In genomic region chr17:9904525-9904991, GRCm38 (mm10) we compare ENCODE assay signal across 10 mouse cellular contexts.
DNase-seq lines count a peak whose midpoint lies in the region; ATAC-seq and TF ChIP-seq lines count a peak whose summit lies in the region.
"Had no signal": no experiment of that assay in that cellular context is flagged by ENCODE, and none has a peak within 500 bp of the region (broad histone marks: within the 10 kb centered on the region; RNA-seq: fewer than 3 reads in every experiment).

No protein-coding gene starts in this region.

- TF ChIP-seq CTCF in heart, adult 2 months (IDR thresholded peaks at IDR 0.05): no peak
- TF ChIP-seq CTCF in intestine, postnatal 0 days (IDR thresholded peaks at IDR 0.05; ENCODE audit: low read depth): no peak

- TF ChIP-seq POLR2A in myocyte (IDR thresholded peaks at IDR 0.05; ENCODE audit: insufficient read length, low read depth): no peak
- no peak for TF ChIP-seq POLR2A in heart, adult 2 months (IDR thresholded peaks at IDR 0.05; ENCODE audit: insufficient read depth, low read depth, low read length)

- H3K9me3 ChIP-seq in embryonic facial prominence, embryonic 10.5 days: no peaks in the 10 kb centered on the region
- H3K9me3 ChIP-seq in hindbrain, embryonic 14.5 days (ENCODE audit: control insufficient read depth, low read length): no peaks in the 10 kb centered on the region
- H3K9me3 ChIP-seq in intestine, postnatal 0 days (ENCODE audit: control insufficient read depth): no peaks in the 10 kb centered on the region
- H3K9me3 ChIP-seq: limb, embryonic 12.5 days had no signal

- ATAC-seq in hindbrain, embryonic 14.5 days (ENCODE audit: low FRiP score): no peak
- ATAC-seq in intestine, postnatal 0 days: no peak

- TF ChIP-seq EP300 in heart, adult 2 months (IDR thresholded peaks at IDR 0.05; ENCODE audit: insufficient read depth, low read depth, low read length): no peak

- H3K27me3 ChIP-seq in embryonic facial prominence, embryonic 10.5 days (replicated peaks; ENCODE audit: low read depth, poor library complexity, severe bottlenecking): 0 out of 2 replicates have a peak, but pooled peaks cover 4% of the 10 kb centered on the region
- no peaks in the 10 kb centered on the region for H3K27me3 ChIP-seq in hindbrain, embryonic 14.5 days (ENCODE audit: control insufficient read depth, insufficient read depth, low read length)
- H3K27me3 ChIP-seq in myocyte (ENCODE audit: control insufficient read depth, insufficient read depth, insufficient read length): no peaks in the 10 kb centered on the region
- no peaks in the 10 kb centered on the region for H3K27me3 ChIP-seq in heart, adult 2 months (ENCODE audit: control insufficient read depth, insufficient read depth, low read length)
- H3K27me3 ChIP-seq in intestine, postnatal 0 days (replicated peaks; ENCODE audit: control insufficient read depth, insufficient read depth, low read length): no peaks in the 10 kb centered on the region
- H3K27me3 ChIP-seq: limb, embryonic 12.5 days had no signal

- H3K4me3 ChIP-seq in embryonic facial prominence, embryonic 10.5 days: no peak overlapping the region
- H3K4me3 ChIP-seq in hindbrain, embryonic 14.5 days (replicated peaks; ENCODE audit: low read length): no peak overlapping the region
- H3K4me3 ChIP-seq in myocyte: no peak overlapping the region
- H3K4me3 ChIP-seq in heart, adult 2 months: no peak overlapping the region
- H3K4me3 ChIP-seq in intestine, postnatal 0 days (ENCODE audit: low read depth, low read length): no peak overlapping the region
- H3K4me3 ChIP-seq: limb, embryonic 12.5 days had no signal

- H3K27ac ChIP-seq in embryonic facial prominence, embryonic 10.5 days (replicated peaks): peak overlapping the region; percentile 74
- H3K27ac ChIP-seq in hindbrain, embryonic 14.5 days: peak overlapping the region; percentile 81
- H3K27ac ChIP-seq in heart, adult 2 months: no peak overlapping the region
- H3K27ac ChIP-seq in intestine, postnatal 0 days (ENCODE audit: low read depth, low read length): no peak overlapping the region

- H3K79me2 ChIP-seq in myocyte (ENCODE audit: control insufficient read depth, insufficient read depth): no peaks in the 10 kb centered on the region
- no peaks in the 10 kb centered on the region for H3K79me2 ChIP-seq in heart, adult 2 months (replicated peaks; ENCODE audit: control insufficient read depth, insufficient read depth, low read length)

- WGBS in embryonic facial prominence, embryonic 10.5 days: 22% methylated on average over 6 of the region's 6 CpGs
- 4% methylated on average over 6 of the region's 6 CpGs for WGBS in hindbrain, embryonic 14.5 days
- 57% methylated on average over 6 of the region's 6 CpGs for WGBS in heart, adult 2 months
- WGBS in intestine, postnatal 0 days: 59% methylated on average over 6 of the region's 6 CpGs

- no peaks in the 10 kb centered on the region for H3K36me3 ChIP-seq in embryonic facial prominence, embryonic 10.5 days (replicated peaks)
- H3K36me3 ChIP-seq in hindbrain, embryonic 14.5 days (replicated peaks; ENCODE audit: control insufficient read depth, insufficient read depth): no peaks in the 10 kb centered on the region
- no peaks in the 10 kb centered on the region for H3K36me3 ChIP-seq in myocyte (ENCODE audit: control insufficient read depth, insufficient read depth)
- no peaks in the 10 kb centered on the region for H3K36me3 ChIP-seq in heart, adult 2 months (ENCODE audit: control insufficient read depth, insufficient read depth, low read length)
- H3K36me3 ChIP-seq in intestine, postnatal 0 days (ENCODE audit: control insufficient read depth, insufficient read depth): no peaks in the 10 kb centered on the region
- H3K36me3 ChIP-seq: limb, embryonic 12.5 days had no signal

- 0 out of 2 replicates have a peak overlapping the region, but pooled peaks have one; percentile 39 for H3K9ac ChIP-seq in hindbrain, embryonic 14.5 days
- no peak overlapping the region for H3K9ac ChIP-seq in heart, adult 2 months (ENCODE audit: low read depth, low read length)
- no peak overlapping the region for H3K9ac ChIP-seq in intestine, postnatal 0 days (ENCODE audit: low read depth, low read length)
- H3K9ac ChIP-seq: limb, embryonic 12.5 days had no signal

- peaks cover 41% of the 10 kb centered on the region for H3K4me1 ChIP-seq in embryonic facial prominence, embryonic 10.5 days
- H3K4me1 ChIP-seq in hindbrain, embryonic 14.5 days (replicated peaks; ENCODE audit: control insufficient read depth, insufficient read depth, low read length): peaks cover 35% of the 10 kb centered on the region
- peaks cover 4% of the 10 kb centered on the region for H3K4me1 ChIP-seq in heart, adult 2 months (ENCODE audit: control insufficient read depth, insufficient read depth, low read length)
- H3K4me1 ChIP-seq in intestine, postnatal 0 days (replicated peaks; ENCODE audit: control insufficient read depth, insufficient read depth, low read length): no peaks in the 10 kb centered on the region

- H3K4me2 ChIP-seq in hindbrain, embryonic 14.5 days (replicated peaks): 0 out of 2 replicates have a peak overlapping the region, but pooled peaks have one; percentile 45
- H3K4me2 ChIP-seq in myocyte (ENCODE audit: low read depth): no peak overlapping the region
- no peak overlapping the region for H3K4me2 ChIP-seq in intestine, postnatal 0 days (replicated peaks; ENCODE audit: low read depth)
- H3K4me2 ChIP-seq: limb, embryonic 12.5 days had no signal

- intact Hi-C loops in heart, postnatal 10 days (cut with DNase I): no loop called here
- intact Hi-C loops in heart, adult 2 months (cut with DNase I): no loop called here

- peak; percentile 76 to 81 for DNase-seq in kidney, postnatal 4 days
- no peak for DNase-seq in kidney, adult 8-10 months
- DNase-seq in embryonic facial prominence, embryonic 10.5 days (ENCODE audit: low spot score): no peak
- peak; percentile 70 for DNase-seq in hindbrain, embryonic 14.5 days (ENCODE audit: low spot score)
- no peak for DNase-seq in heart, postnatal 10 days
- no peak for DNase-seq in heart, adult 2 months
- DNase-seq: cerebellum, adult 18-20 months had no signal

- H3ac ChIP-seq in myocyte (ENCODE audit: control insufficient read depth, insufficient read length): no peak overlapping the region

TF ChIP-seq in myocyte, 11 proteins besides CTCF, POLR2A, EP300 and RAD21:
- TF ChIP-seq MYOG (IDR thresholded peaks at IDR 0.05; ENCODE audit: control insufficient read depth in 1 of 3, insufficient read depth in 1 of 3, insufficient read length in 2 of 3, low read depth in 2 of 3) (peak in 1 of 3 experiments; percentile 61), MYOD1 (IDR thresholded peaks at IDR 0.05; ENCODE audit: control insufficient read depth in 1 of 3, insufficient read length in 2 of 3, low read depth in 2 of 3) (peak in 2 of 3 experiments; percentile 52 to 63), POLR2AphosphoS2 (IDR thresholded peaks at IDR 0.05; ENCODE audit: insufficient read length, low read depth) (no peak)

Comparison
In these comparisons a context has a peak if more than half of its experiments do, and no peak if none do; other contexts are left out.
1. DNase-seq: peak in kidney, postnatal 4 days (2 of 2) and hindbrain, embryonic 14.5 days (single experiment); none in kidney, adult 8-10 months (0 of 2), embryonic facial prominence, embryonic 10.5 days (single experiment), heart, postnatal 10 days (0 of 2) and heart, adult 2 months (0 of 2).
2. H3K27ac ChIP-seq: peak in embryonic facial prominence, embryonic 10.5 days (single experiment) and hindbrain, embryonic 14.5 days (single experiment); none in heart, adult 2 months (single experiment) and intestine, postnatal 0 days (single experiment).